Mouse (Mus musculus) heart, embryonic 12.5 days (tissue): ENCODE measurements around the gene Fdxacb1. TPM values are rescaled to one million over a fixed set of nuclear protein-coding genes. Genes with fewer than 3 reads are reported as not detected.

Experiments used
- ATAC-seq: fragments of 200-750 bp; cut with Nextera tagmentation; 2 replicates; pipeline ENCODE4 v1.8.0; 2017; ENCODE audit warnings: moderate TSS enrichment, moderate library complexity; ENCODE audit not compliant: insufficient number of reproducible peaks, low FRiP score
- H3K27ac ChIP-seq: fragments of 300-500 bp; sonication (generic); 2 replicates; pipeline ENCODE4 v1.5.1; 2016; ENCODE audit warnings: mild to moderate bottlenecking, moderate library complexity; ENCODE audit not compliant: poor library complexity, severe bottlenecking
- H3K27me3 ChIP-seq: fragments of 300-500 bp; sonication (generic); replicated peaks from 2 replicates; pipeline ENCODE4 v1.6.1; 2016; ENCODE audit warnings: mild to moderate bottlenecking, moderate library complexity
- H3K36me3 ChIP-seq: fragments of 300-500 bp; sonication (generic); 2 replicates; pipeline ENCODE4 v1.6.1; 2016; ENCODE audit warnings: mild to moderate bottlenecking, moderate library complexity
- H3K4me1 ChIP-seq: fragments of 300-500 bp; sonication (generic); replicated peaks from 2 replicates; pipeline ENCODE4 v1.6.1; 2016; ENCODE audit warnings: mild to moderate bottlenecking
- H3K4me2 ChIP-seq: fragments of 300-500 bp; sonication (generic); 2 replicates; pipeline ENCODE4 v1.6.1; 2016; ENCODE audit warnings: mild to moderate bottlenecking, moderate library complexity
- H3K4me3 ChIP-seq: fragments of 300-500 bp; sonication (generic); 2 replicates; pipeline ENCODE4 v1.5.1; 2016; ENCODE audit warnings: mild to moderate bottlenecking
- H3K9ac ChIP-seq: fragments of 300-500 bp; sonication (generic); 2 replicates; pipeline ENCODE4 v1.6.1; 2016; ENCODE audit warnings: mild to moderate bottlenecking, moderate library complexity
- H3K9me3 ChIP-seq: fragments of 300-500 bp; sonication (generic); replicated peaks from 2 replicates; pipeline ENCODE4 v1.6.1; 2016; ENCODE audit warnings: mild to moderate bottlenecking, moderate library complexity
- WGBS: fragments of 180-500 bp; shearing (Covaris S2); methylation state at CpG from one replicate; pipeline ENCODE4 v1.1.7; 2016; 5-methylcytosine and 5-hydroxymethylcytosine counted together
- polyA plus RNA-seq: library from polyadenylated mRNA; unstranded; fragments of >200 nt; fragmentation: Nextera tagmentation; extraction: Ambion mirVana; gene quantifications from 2 replicates; pipeline ENCODE4 v1.2.1, GENCODE M21; 2016

Gene Fdxacb1
- polyA plus RNA-seq, 1 experiment from 2014 or later: 10.3 TPM

DNA sequence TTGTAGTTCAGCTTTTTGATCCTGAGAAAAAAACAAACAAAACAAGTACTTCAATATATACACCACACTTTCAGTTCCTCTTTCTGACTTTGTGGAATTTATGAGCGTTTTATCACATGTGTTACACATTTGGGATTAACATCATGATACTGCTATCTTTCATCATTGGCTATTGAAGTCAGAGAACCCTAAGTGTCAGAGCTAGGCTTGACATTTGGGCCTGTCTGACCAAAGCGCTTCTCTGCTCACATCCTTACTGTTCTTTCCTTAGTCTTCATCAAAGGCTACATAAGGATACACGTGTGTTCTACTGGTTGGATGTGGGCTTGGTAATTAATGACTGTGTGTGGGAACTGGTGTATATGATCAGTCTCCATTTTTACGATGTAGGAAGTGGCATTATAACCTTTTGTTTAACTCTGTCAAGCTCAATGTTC, 6.0 kb downstream of the Fdxacb1 start:
- WGBS: 73% methylated on average over 4 of the region's 4 CpGs
- Histone ChIP-seq H3K27ac (no peak overlapping the region), H3K4me2 (peak overlapping the region; percentile 33; the same call in 1 of the 2 replicates), H3K27me3 (no peaks in the 10 kb centered on the region), H3K9ac (0 out of 2 replicates have a peak overlapping the region, but pooled peaks have one; percentile 28), H3K4me1 (peaks cover 15% of the 10 kb centered on the region), H3K36me3 (peaks cover 17% of the 10 kb centered on the region), H3K9me3 (no peaks in the 10 kb centered on the region), H3K4me3 (no peak overlapping the region)
- ATAC-seq: no peak

DNA sequence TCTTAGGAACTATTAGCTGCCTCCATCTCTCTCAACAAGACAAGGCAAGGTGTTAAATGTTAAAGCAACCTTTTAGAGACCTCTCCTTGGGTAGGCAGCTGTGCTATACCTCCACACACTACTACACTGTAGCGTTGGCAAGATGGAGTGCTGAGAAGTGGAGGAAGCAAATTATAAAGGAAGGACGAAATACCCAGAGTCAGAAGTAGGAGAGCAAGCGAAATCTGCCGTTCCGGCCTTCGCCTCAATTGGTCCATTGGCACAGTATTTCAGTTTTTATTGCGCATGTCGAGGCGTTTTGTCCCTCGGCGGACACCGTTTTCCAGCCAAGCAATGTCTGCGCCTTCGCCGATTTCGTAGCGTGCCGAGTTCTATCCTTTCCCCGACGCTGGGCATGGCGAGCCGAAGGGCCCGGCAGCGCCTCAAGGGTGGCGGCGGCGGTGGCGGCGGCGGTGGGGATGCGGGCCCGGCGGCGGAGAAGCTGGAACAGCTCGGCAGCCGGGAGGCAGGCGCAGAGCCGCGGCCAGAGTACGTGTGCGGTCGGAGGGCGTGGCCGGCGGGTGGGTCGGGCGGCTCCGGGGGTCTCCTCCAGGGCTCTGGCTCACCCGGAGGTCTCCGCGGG, 7.1 kb downstream of the Fdxacb1 start, which contains the start of the genes Alg9 and 1110032A03Rik:
Alg9 (plus strand) TSS at position 29 of the 622 bp plus-strand sequence.
1110032A03Rik (minus strand) TSS at position 530 of the 622 bp plus-strand sequence.
- H3K4me3 ChIP-seq: peak within 1 kb of the TSS; percentile 88
- H3K4me2 ChIP-seq: peak within 1 kb of the TSS; percentile 82
- peaks cover 27% of the 10 kb centered on the region for H3K36me3 ChIP-seq
- H3K9me3 ChIP-seq: no peaks in the 10 kb centered on the region
- peaks cover 8% of the 10 kb centered on the region for H3K4me1 ChIP-seq
- peak within 1 kb of the TSS; percentile 60 for H3K27ac ChIP-seq
- peak; percentile 78 for ATAC-seq
- no peaks in the 10 kb centered on the region for H3K27me3 ChIP-seq
- peak within 1 kb of the TSS; percentile 92 for H3K9ac ChIP-seq
- under 1% methylated on average over 51 of the region's 51 CpGs for WGBS

GRCm38 (mm10) chr9:50775662-50776126, 7.7 kb downstream of the Fdxacb1 start:
- Histone ChIP-seq H3K4me3 (peak overlapping the region; percentile 88), H3K9me3 (no peaks in the 10 kb centered on the region), H3K27ac (peak overlapping the region; percentile 60; the same call in 1 of the 2 replicates), H3K4me1 (peaks cover 8% of the 10 kb centered on the region), H3K4me2 (peak overlapping the region; percentile 82), H3K27me3 (no peaks in the 10 kb centered on the region), H3K9ac (peak overlapping the region; percentile 92), H3K36me3 (peaks cover 31% of the 10 kb centered on the region)
- peak; percentile 51 for ATAC-seq
- under 1% methylated on average over 27 of the region's 30 CpGs for WGBS

GRCm38 (mm10) chr9:50776162-50776760, 8.2 kb downstream of the Fdxacb1 start:
- Histone ChIP-seq H3K9me3 (no peaks in the 10 kb centered on the region), H3K9ac (peak overlapping the region; percentile 92), H3K27me3 (no peaks in the 10 kb centered on the region), H3K4me1 (peaks cover 8% of the 10 kb centered on the region), H3K36me3 (peaks cover 34% of the 10 kb centered on the region), H3K27ac (no peak overlapping the region), H3K4me3 (peak overlapping the region; percentile 88), H3K4me2 (peak overlapping the region; percentile 82)
- WGBS: 54% methylated on average over 11 of the region's 11 CpGs
- ATAC-seq: no peak

GRCm38 (mm10) chr9:50782155-50782554, 14.1 kb downstream of the Fdxacb1 start:
- H3K27ac ChIP-seq: no peak overlapping the region
- H3K4me3 ChIP-seq: no peak overlapping the region
- no peak overlapping the region for H3K4me2 ChIP-seq
- H3K36me3 ChIP-seq: peaks cover 84% of the 10 kb centered on the region
- 66% methylated on average over 2 of the region's 2 CpGs for WGBS
- H3K4me1 ChIP-seq: no peaks in the 10 kb centered on the region
- no peaks in the 10 kb centered on the region for H3K27me3 ChIP-seq
- H3K9ac ChIP-seq: no peak overlapping the region
- H3K9me3 ChIP-seq: no peaks in the 10 kb centered on the region
- ATAC-seq: no peak

DNA sequence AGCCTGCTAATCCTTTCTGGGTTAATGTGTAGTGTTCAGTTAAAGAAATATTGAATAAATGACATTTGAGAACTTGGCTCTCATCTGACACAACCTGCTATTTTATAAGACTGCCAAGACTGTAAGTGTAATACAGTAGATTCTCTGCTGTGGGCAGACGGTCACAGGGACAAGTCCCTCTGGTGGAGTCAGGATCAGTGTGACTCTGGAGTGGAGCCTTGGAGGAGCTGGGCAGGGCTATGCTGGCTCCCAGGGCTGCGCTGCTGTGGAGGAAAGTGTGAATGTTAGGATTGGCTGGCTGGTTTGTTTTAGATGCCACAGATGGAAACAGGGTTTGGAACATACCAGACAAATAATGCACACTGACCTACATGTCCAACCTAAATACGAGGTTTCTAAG, 27.2 kb downstream of the Fdxacb1 start:
- H3K9me3 ChIP-seq: no peaks in the 10 kb centered on the region
- H3K36me3 ChIP-seq: peaks cover 57% of the 10 kb centered on the region
- H3K9ac ChIP-seq: no peak overlapping the region
- no peak overlapping the region for H3K4me3 ChIP-seq
- H3K4me1 ChIP-seq: no peaks in the 10 kb centered on the region
- H3K4me2 ChIP-seq: no peak overlapping the region
- no peak overlapping the region for H3K27ac ChIP-seq
- WGBS: 92% methylated on average over 3 of the region's 3 CpGs
- no peaks in the 10 kb centered on the region for H3K27me3 ChIP-seq
- ATAC-seq: no peak

GRCm38 (mm10) chr9:50796776-50797175, 28.7 kb downstream of the Fdxacb1 start:
- peaks cover 53% of the 10 kb centered on the region for H3K36me3 ChIP-seq
- H3K27me3 ChIP-seq: no peaks in the 10 kb centered on the region
- no peak overlapping the region for H3K4me3 ChIP-seq
- H3K4me1 ChIP-seq: no peaks in the 10 kb centered on the region
- H3K4me2 ChIP-seq: no peak overlapping the region
- ATAC-seq: no peak
- H3K9me3 ChIP-seq: no peaks in the 10 kb centered on the region
- no peak overlapping the region for H3K9ac ChIP-seq
- 90% methylated on average over 8 of the region's 8 CpGs for WGBS
- H3K27ac ChIP-seq: no peak overlapping the region

- Histone ChIP-seq H3K4me1 (no peaks in the 10 kb centered on the region), H3K36me3 (peaks cover 51% of the 10 kb centered on the region), H3K9ac (no peak overlapping the region), H3K27ac (no peak overlapping the region), H3K9me3 (no peaks in the 10 kb centered on the region), H3K4me3 (no peak overlapping the region), H3K4me2 (no peak overlapping the region), H3K27me3 (no peaks in the 10 kb centered on the region)
- 88% methylated on average over 7 of the region's 7 CpGs for WGBS
- no peak for ATAC-seq
Observed at GRCm38 (mm10) chr9:50797641-50798040, 29.6 kb downstream of the Fdxacb1 start.

- 88% methylated on average over 5 of the region's 5 CpGs for WGBS
- ATAC-seq: no peak
- Histone ChIP-seq H3K4me3 (no peak overlapping the region), H3K27ac (no peak overlapping the region), H3K27me3 (no peaks in the 10 kb centered on the region), H3K36me3 (peaks cover 56% of the 10 kb centered on the region), H3K9ac (no peak overlapping the region), H3K4me2 (no peak overlapping the region), H3K4me1 (no peaks in the 10 kb centered on the region), H3K9me3 (no peaks in the 10 kb centered on the region)
Observed at GRCm38 (mm10) chr9:50798368-50798767, 30.3 kb downstream of the Fdxacb1 start.

- Histone ChIP-seq H3K9ac (no peak overlapping the region), H3K27me3 (no peaks in the 10 kb centered on the region), H3K36me3 (peaks cover 65% of the 10 kb centered on the region), H3K4me3 (no peak overlapping the region), H3K4me2 (no peak overlapping the region), H3K27ac (no peak overlapping the region), H3K4me1 (no peaks in the 10 kb centered on the region), H3K9me3 (no peaks in the 10 kb centered on the region)
- ATAC-seq: no peak
- WGBS: 51% methylated on average over 2 of the region's 2 CpGs
Observed at GRCm38 (mm10) chr9:50800985-50801384, 32.9 kb downstream of the Fdxacb1 start.

- Histone ChIP-seq H3K36me3 (peaks cover 76% of the 10 kb centered on the region), H3K27me3 (no peaks in the 10 kb centered on the region), H3K4me2 (no peak overlapping the region), H3K27ac (no peak overlapping the region), H3K9me3 (no peaks in the 10 kb centered on the region), H3K4me1 (no peaks in the 10 kb centered on the region), H3K9ac (no peak overlapping the region), H3K4me3 (no peak overlapping the region)
- 72% methylated on average over 7 of the region's 7 CpGs for WGBS
- ATAC-seq: peak; percentile 91
Observed at GRCm38 (mm10) chr9:50803055-50803671, 35.1 kb downstream of the Fdxacb1 start.
